Mouse (Mus musculus): ENCODE results near the gene Rabl3. TPM values are rescaled to one million over a fixed set of nuclear protein-coding genes. Genes with fewer than 3 reads are reported as not detected.

Gene Rabl3
- 11.4 and 11.5 TPM in 2 replicates for polyA plus RNA-seq (2015; fragmentation: Nextera tagmentation; extraction: Ambion mirVana)

GRCm38 (mm10) chr16:37539611-37540580 lies at the start of gene Rabl3, which contains the start of gene Gtf2e1:
Gene Rabl3, plus strand, starts transcription at chr16:37539885.
Gene Gtf2e1, minus strand, starts transcription at chr16:37539789.

GRCm38 (mm10) chr16:37579994-37580393 lies 40.3 kb downstream of the Rabl3 start, which contains the start of gene Hgd:
Gene Hgd, plus strand, starts transcription at chr16:37580153.

Other genes with a start within 250 kb of the Rabl3 start
- gene Stxbp5l, start 154.9 kb upstream of the Rabl3 start, polyA plus RNA-seq (2015; fragmentation: Nextera tagmentation; extraction: Ambion mirVana), result 0.10 TPM in 1 of 2 replicates, not detected in the other
- gene Gtf2e1, start 96 bp upstream of the Rabl3 start, polyA plus RNA-seq (2015; fragmentation: Nextera tagmentation; extraction: Ambion mirVana), result 8.8 and 9.9 TPM in 2 replicates
- gene Hgd, start 40.3 kb downstream of the Rabl3 start, polyA plus RNA-seq (2015; fragmentation: Nextera tagmentation; extraction: Ambion mirVana), result 0.21 TPM in 1 of 2 replicates, not detected in the other
- 144 and 152 TPM in 2 replicates for gene Ndufb4, start 114.6 kb downstream of the Rabl3 start, polyA plus RNA-seq (2015; fragmentation: Nextera tagmentation; extraction: Ambion mirVana)
- gene Fstl1, start 237.0 kb downstream of the Rabl3 start, polyA plus RNA-seq (2015; fragmentation: Nextera tagmentation; extraction: Ambion mirVana), result 405 and 464 TPM in 2 replicates